Mouse (Mus musculus) limb, embryonic 10.5 days (tissue): ENCODE measurements around the gene Fabp7. TPM values are rescaled to one million over a fixed set of nuclear protein-coding genes. Genes with fewer than 3 reads are reported as not detected.

ENCODE experiments used
- DNase-seq: peaks from one replicate; pipeline ENCODE4 v3.0.0-alpha.2; 2017; ENCODE audit warnings: low spot score
- H3K27ac ChIP-seq: fragments of 300-500 bp; sonication (generic); 2 replicates; pipeline ENCODE4 v1.5.1; 2016; ENCODE audit warnings: mild to moderate bottlenecking
- H3K27me3 ChIP-seq: fragments of 300-500 bp; sonication (generic); 2 replicates; pipeline ENCODE4 v1.6.1; 2016; ENCODE audit warnings: low read depth, mild to moderate bottlenecking; ENCODE audit not compliant: poor library complexity, severe bottlenecking
- H3K36me3 ChIP-seq: fragments of 300-500 bp; sonication (generic); 2 replicates; pipeline ENCODE4 v1.6.1; 2016; ENCODE audit warnings: mild to moderate bottlenecking, moderate library complexity
- H3K4me1 ChIP-seq: fragments of 300-500 bp; sonication (generic); 2 replicates; pipeline ENCODE4 v1.6.1; 2016
- H3K4me3 ChIP-seq: fragments of 300-500 bp; sonication (generic); 2 replicates; pipeline ENCODE4 v1.5.1; 2016; ENCODE audit warnings: mild to moderate bottlenecking, moderate library complexity
- H3K9me3 ChIP-seq: fragments of 300-500 bp; sonication (generic); replicated peaks from 2 replicates; pipeline ENCODE4 v1.6.1; 2016; ENCODE audit warnings: mild to moderate bottlenecking
- WGBS: fragments of 180-500 bp; shearing (Covaris S2); methylation state at CpG from one replicate; pipeline ENCODE4 v1.1.7; 2016; 5-methylcytosine and 5-hydroxymethylcytosine counted together
- polyA plus RNA-seq: library from polyadenylated mRNA; unstranded; fragments of >200 nt; fragmentation: Nextera tagmentation; extraction: Ambion mirVana; gene quantifications from 2 replicates; pipeline ENCODE4 v1.2.1, GENCODE M21; 2016

Gene Fabp7
- polyA plus RNA-seq, 1 experiment from 2014 or later = 0.55 TPM

- Histone ChIP-seq H3K4me1 (peaks cover 6% of the 10 kb centered on the region; the same call in 1 of the 2 replicates), H3K27ac (no peak overlapping the region), H3K4me3 (no peak overlapping the region), H3K27me3 (no peaks in the 10 kb centered on the region), H3K36me3 (no peaks in the 10 kb centered on the region), H3K9me3 (no peaks in the 10 kb centered on the region)
- WGBS = 43% methylated on average over 13 of the region's 13 CpGs
- DNase-seq = no peak
Observed at GRCm38 (mm10) chr10:57783289-57784130, 1.2 kb upstream of the Fabp7 start.

GRCm38 (mm10) chr10:57784131-57784875, 378 bp upstream of the Fabp7 start:
- WGBS = 20% methylated on average over 7 of the region's 7 CpGs
- Histone ChIP-seq H3K27me3 (no peaks in the 10 kb centered on the region), H3K4me1 (peaks cover 6% of the 10 kb centered on the region; the same call in 1 of the 2 replicates), H3K4me3 (no peak overlapping the region), H3K9me3 (no peaks in the 10 kb centered on the region), H3K36me3 (no peaks in the 10 kb centered on the region), H3K27ac (no peak overlapping the region)
- peak; percentile 31 for DNase-seq

- no peak for DNase-seq
- peaks cover 6% of the 10 kb centered on the region; the same call in 1 of the 2 replicates for H3K4me1 ChIP-seq
- no peaks in the 10 kb centered on the region for H3K27me3 ChIP-seq
- H3K4me3 ChIP-seq = no peak overlapping the region
- 59% methylated on average over 2 of the region's 2 CpGs for WGBS
- no peak overlapping the region for H3K27ac ChIP-seq
- no peaks in the 10 kb centered on the region for H3K9me3 ChIP-seq
- no peaks in the 10 kb centered on the region for H3K36me3 ChIP-seq
Observed at GRCm38 (mm10) chr10:57785552-57785951, 871 bp downstream of the Fabp7 start.

GRCm38 (mm10) chr10:57792957-57793356, 8.3 kb downstream of the Fabp7 start:
- Histone ChIP-seq H3K4me1 (peaks cover 21% of the 10 kb centered on the region), H3K4me3 (no peak overlapping the region), H3K9me3 (no peaks in the 10 kb centered on the region), H3K27me3 (no peaks in the 10 kb centered on the region), H3K27ac (no peak overlapping the region), H3K36me3 (no peaks in the 10 kb centered on the region)
- DNase-seq = no peak
- 96% methylated on average over 1 of the region's 1 CpGs for WGBS

- WGBS = 82% methylated on average over 7 of the region's 7 CpGs
- H3K4me1 ChIP-seq = peaks cover 21% of the 10 kb centered on the region
- no peaks in the 10 kb centered on the region for H3K9me3 ChIP-seq
- H3K36me3 ChIP-seq = no peaks in the 10 kb centered on the region
- no peaks in the 10 kb centered on the region for H3K27me3 ChIP-seq
- H3K4me3 ChIP-seq = peak within 1 kb of the TSS; percentile 61
- H3K27ac ChIP-seq = peak within 1 kb of the TSS; percentile 88
- no peak for DNase-seq
Observed at GRCm38 (mm10) chr10:57794018-57794417, 9.3 kb downstream of the Fabp7 start, which contains the start of gene Smpdl3a. Gene Smpdl3a, plus strand, starts transcription at chr10:57794335.

- 2% methylated on average over 44 of the region's 44 CpGs for WGBS
- Histone ChIP-seq H3K4me1 (peaks cover 21% of the 10 kb centered on the region), H3K9me3 (no peaks in the 10 kb centered on the region), H3K36me3 (no peaks in the 10 kb centered on the region), H3K27me3 (no peaks in the 10 kb centered on the region), H3K4me3 (peak overlapping the region; percentile 61), H3K27ac (peak overlapping the region; percentile 88)
- DNase-seq = peak; percentile 57
Observed at GRCm38 (mm10) chr10:57794491-57795461, 10.1 kb downstream of the Fabp7 start.

- Histone ChIP-seq H3K27ac (no peak overlapping the region), H3K4me1 (peaks cover 21% of the 10 kb centered on the region), H3K9me3 (no peaks in the 10 kb centered on the region), H3K4me3 (peak overlapping the region; percentile 61), H3K36me3 (no peaks in the 10 kb centered on the region), H3K27me3 (no peaks in the 10 kb centered on the region)
- DNase-seq = peak; percentile 32
- 38% methylated on average over 4 of the region's 4 CpGs for WGBS
Observed at GRCm38 (mm10) chr10:57795542-57795941, 10.9 kb downstream of the Fabp7 start.

GRCm38 (mm10) chr10:57796057-57796456, 11.4 kb downstream of the Fabp7 start:
- DNase-seq = peak; percentile 33
- H3K4me1 ChIP-seq = peaks cover 21% of the 10 kb centered on the region
- H3K27me3 ChIP-seq = no peaks in the 10 kb centered on the region
- no peaks in the 10 kb centered on the region for H3K36me3 ChIP-seq
- H3K27ac ChIP-seq = no peak overlapping the region
- no peak overlapping the region for H3K4me3 ChIP-seq
- H3K9me3 ChIP-seq = no peaks in the 10 kb centered on the region
- WGBS = 50% methylated on average over 4 of the region's 4 CpGs

- Histone ChIP-seq H3K4me1 (peaks cover 16% of the 10 kb centered on the region), H3K9me3 (no peaks in the 10 kb centered on the region), H3K27me3 (no peaks in the 10 kb centered on the region), H3K4me3 (no peak overlapping the region), H3K36me3 (no peaks in the 10 kb centered on the region), H3K27ac (no peak overlapping the region)
- WGBS = 98% methylated on average over 1 of the region's 1 CpGs
- DNase-seq = no peak
Observed at GRCm38 (mm10) chr10:57799486-57799885, 14.8 kb downstream of the Fabp7 start.

GRCm38 (mm10) chr10:57807754-57808153, 23.1 kb downstream of the Fabp7 start:
- no peaks in the 10 kb centered on the region for H3K36me3 ChIP-seq
- WGBS = 92% methylated on average over 6 of the region's 6 CpGs

GRCm38 (mm10) chr10:57812161-57812856, 27.6 kb downstream of the Fabp7 start:
- H3K36me3 ChIP-seq = no peaks in the 10 kb centered on the region
- no peak overlapping the region for H3K27ac ChIP-seq
- 78% methylated on average over 5 of the region's 5 CpGs for WGBS
- H3K27me3 ChIP-seq = no peaks in the 10 kb centered on the region
- H3K4me3 ChIP-seq = no peak overlapping the region
- no peak for DNase-seq
- H3K4me1 ChIP-seq = no peaks in the 10 kb centered on the region
- H3K9me3 ChIP-seq = no peaks in the 10 kb centered on the region

More at GRCm38 (mm10) chr10:57807754-57808153, 23.1 kb downstream of the Fabp7 start:
- Histone ChIP-seq H3K9me3 (no peaks in the 10 kb centered on the region), H3K27me3 (no peaks in the 10 kb centered on the region), H3K4me3 (no peak overlapping the region), H3K27ac (no peak overlapping the region), H3K4me1 (no peaks in the 10 kb centered on the region)
- DNase-seq = no peak

GRCm38 (mm10) chr10:57814295-57814694, 29.6 kb downstream of the Fabp7 start:
- Histone ChIP-seq H3K27ac (no peak overlapping the region), H3K27me3 (no peaks in the 10 kb centered on the region), H3K36me3 (no peaks in the 10 kb centered on the region), H3K4me3 (no peak overlapping the region), H3K4me1 (no peaks in the 10 kb centered on the region), H3K9me3 (no peaks in the 10 kb centered on the region)
- WGBS = 79% methylated on average over 2 of the region's 2 CpGs
- DNase-seq = no peak
